Mouse (Mus musculus) lung, embryonic 15.5 days (tissue): ENCODE measurements at regions not wholly inside any gene's neighbourhood (a gene's known extent, or its start where the extent isn't known, plus 50 kb on each side); places are given as distances from the start of the nearest gene placed in this dataset.
A peak's percentile ranks its signal among the peaks of the same experiment; 100 is the strongest.

Experiments
- ATAC-seq: fragments of 200-750 bp; cut with Nextera tagmentation; 2 replicates; pipeline ENCODE4 v1.8.0; 2017; ENCODE audit warnings: moderate number of reproducible peaks, borderline replicate concordance; ENCODE audit not compliant: low FRiP score, low TSS enrichment; ENCODE audit errors: extremely low read depth
- H3K27ac ChIP-seq: fragments of 300-500 bp; sonication (generic); 2 replicates; pipeline ENCODE4 v1.5.1; 2015; ENCODE audit warnings: moderate library complexity, mild to moderate bottlenecking, inconsistent platforms
- H3K27me3 ChIP-seq: fragments of 300-500 bp; sonication (generic); 2 replicates; pipeline ENCODE4 v1.6.1; 2015; ENCODE audit warnings: inconsistent platforms
- H3K36me3 ChIP-seq: fragments of 300-500 bp; sonication (generic); 2 replicates; pipeline ENCODE4 v1.6.1; 2015; ENCODE audit warnings: inconsistent platforms
- H3K4me1 ChIP-seq: fragments of 300-500 bp; sonication (generic); 2 replicates; pipeline ENCODE4 v1.6.1; 2015; ENCODE audit warnings: inconsistent platforms
- H3K4me2 ChIP-seq: fragments of 300-500 bp; sonication (generic); 2 replicates; pipeline ENCODE4 v1.6.1; 2015; ENCODE audit warnings: inconsistent platforms, mild to moderate bottlenecking, moderate library complexity
- H3K4me3 ChIP-seq: fragments of 300-500 bp; sonication (generic); 2 replicates; pipeline ENCODE4 v1.5.1; 2015; ENCODE audit warnings: mild to moderate bottlenecking, inconsistent platforms
- H3K9ac ChIP-seq: fragments of 300-500 bp; sonication (generic); 2 replicates; pipeline ENCODE4 v1.6.1; 2015; ENCODE audit warnings: inconsistent platforms
- H3K9me3 ChIP-seq: fragments of 300-500 bp; sonication (generic); 2 replicates; pipeline ENCODE4 v1.6.1; 2016; ENCODE audit warnings: inconsistent platforms
- WGBS: fragments of 180-500 bp; shearing (Covaris S2); methylation state at CpG from one replicate; pipeline ENCODE4 v1.1.7; 2015; 5-methylcytosine and 5-hydroxymethylcytosine counted together

DNA sequence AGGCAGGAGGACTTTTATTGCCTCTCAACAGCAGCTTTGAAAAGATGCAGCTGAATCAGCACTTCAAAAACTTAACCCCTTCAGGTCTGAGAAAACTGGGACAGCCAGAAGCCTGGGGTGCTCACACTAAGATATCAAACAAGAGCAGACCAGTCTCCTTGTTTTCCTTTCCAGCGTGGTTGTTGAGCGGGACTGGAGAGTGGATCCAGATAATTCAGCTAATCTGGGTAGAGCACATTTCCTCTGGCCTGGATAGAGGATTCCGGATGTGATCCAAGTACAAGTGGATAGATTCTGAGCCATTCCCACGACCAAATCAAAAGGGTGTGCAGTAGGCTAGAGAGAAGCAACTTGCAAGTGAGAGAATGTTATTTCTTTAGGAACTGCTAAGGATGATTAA lies 68.7 kb upstream of the Pum3 start:
- no peak overlapping the region for H3K4me3 ChIP-seq
- no peaks in the 10 kb centered on the region for H3K27me3 ChIP-seq
- no peak for ATAC-seq
- no peaks in the 10 kb centered on the region for H3K9me3 ChIP-seq
- H3K4me2 ChIP-seq, result no peak overlapping the region
- no peaks in the 10 kb centered on the region for H3K4me1 ChIP-seq
- no peak overlapping the region for H3K27ac ChIP-seq
- 78% methylated on average over 4 of the region's 4 CpGs for WGBS
- no peaks in the 10 kb centered on the region for H3K36me3 ChIP-seq
- H3K9ac ChIP-seq, result no peak overlapping the region

DNA sequence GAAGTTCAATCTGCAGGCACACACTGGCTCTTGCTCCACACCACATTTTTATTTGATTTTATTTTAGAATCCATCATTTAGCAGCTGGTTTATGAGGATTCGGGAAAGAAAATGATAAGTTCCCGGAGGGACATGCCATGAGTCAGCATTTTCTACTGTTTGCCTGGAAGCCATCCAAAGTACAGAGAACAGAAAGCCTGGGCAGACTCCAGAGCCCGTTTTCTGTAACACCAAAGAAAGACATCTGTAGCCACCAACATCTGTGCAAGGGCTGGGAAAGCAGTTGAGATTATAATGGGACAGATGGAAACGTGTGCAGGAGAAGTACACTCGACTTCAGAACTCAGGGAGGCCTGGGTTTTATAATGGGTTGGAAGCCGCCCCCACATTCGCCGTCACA lies 62.8 kb upstream of the Pum3 start:
- Histone ChIP-seq H3K9ac (no peak overlapping the region), H3K36me3 (no peaks in the 10 kb centered on the region), H3K9me3 (no peaks in the 10 kb centered on the region), H3K27me3 (no peaks in the 10 kb centered on the region), H3K4me2 (no peak overlapping the region), H3K27ac (no peak overlapping the region), H3K4me1 (no peaks in the 10 kb centered on the region), H3K4me3 (no peak overlapping the region)
- WGBS, result 69% methylated on average over 8 of the region's 8 CpGs
- ATAC-seq, result peak; percentile 64; the same call in 1 of the 2 replicates

DNA sequence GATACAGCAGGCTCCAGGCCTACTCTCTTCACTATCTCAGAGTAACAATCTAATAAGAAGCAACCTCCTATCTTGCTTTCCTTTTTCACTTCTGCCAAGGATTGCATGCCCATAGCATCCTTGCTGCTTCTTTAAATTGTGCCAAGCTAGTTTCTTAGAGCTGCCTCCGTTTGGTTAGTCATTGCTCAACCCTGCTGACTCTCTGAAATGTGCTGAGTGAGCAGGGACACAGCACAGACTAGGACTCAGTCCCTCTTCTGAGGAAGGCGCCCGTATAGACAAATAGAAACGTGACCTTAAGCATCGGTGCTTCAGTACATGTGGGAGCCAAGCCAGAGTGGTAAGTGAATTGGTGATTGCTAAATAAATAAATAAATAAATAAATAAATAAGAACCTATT lies 62.2 kb upstream of the Pum3 start:
- Histone ChIP-seq H3K9me3 (no peaks in the 10 kb centered on the region), H3K4me3 (no peak overlapping the region), H3K27ac (no peak overlapping the region), H3K27me3 (no peaks in the 10 kb centered on the region), H3K36me3 (no peaks in the 10 kb centered on the region), H3K9ac (no peak overlapping the region), H3K4me1 (no peaks in the 10 kb centered on the region), H3K4me2 (no peak overlapping the region)
- ATAC-seq, result no peak
- WGBS, result 78% methylated on average over 5 of the region's 5 CpGs

DNA sequence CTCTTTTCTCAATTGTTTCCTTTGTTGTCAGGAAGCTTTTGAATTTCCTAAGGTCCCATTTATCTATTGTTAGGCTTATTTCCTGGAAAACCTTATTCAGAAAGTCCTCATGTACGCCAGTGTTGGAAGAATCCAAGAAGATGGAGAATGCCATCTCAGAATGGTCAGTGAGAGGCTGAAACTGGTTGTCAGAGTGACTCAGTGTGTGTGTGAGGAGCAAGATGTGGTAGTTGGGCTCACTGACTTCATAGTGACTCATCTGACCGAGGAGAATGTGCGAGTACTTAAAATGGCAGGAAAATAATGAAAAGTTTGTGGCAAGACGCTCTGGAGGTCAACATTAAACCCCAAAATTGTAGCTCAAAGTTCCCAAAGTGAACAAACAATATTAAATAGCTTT lies 59.4 kb upstream of the Pum3 start:
- H3K4me1 ChIP-seq, result no peaks in the 10 kb centered on the region
- no peak overlapping the region for H3K4me2 ChIP-seq
- H3K9ac ChIP-seq, result no peak overlapping the region
- H3K27ac ChIP-seq, result no peak overlapping the region
- H3K9me3 ChIP-seq, result no peaks in the 10 kb centered on the region
- ATAC-seq, result no peak
- H3K27me3 ChIP-seq, result no peaks in the 10 kb centered on the region
- no peak overlapping the region for H3K4me3 ChIP-seq
- WGBS, result 83% methylated on average over 4 of the region's 4 CpGs
- H3K36me3 ChIP-seq, result no peaks in the 10 kb centered on the region
